Mouse (Mus musculus) cerebral cortex, adult 2 months (tissue): Measurements from ENCODE around the gene 1700003F12Rik.

Experiments used
- WGBS: fragments of 180-500 bp; shearing (Covaris S2); methylation state at CpG from one replicate; pipeline ENCODE4 v1.1.7; 2018; 5-methylcytosine and 5-hydroxymethylcytosine counted together

1700003F12Rik gene

GRCm38 (mm10) chr2:154546711-154547110 is at the start of gene 1700003F12Rik:
Gene 1700003F12Rik, plus strand, starts transcription at chr2:154547085.
- WGBS = 92% methylated on average over 10 of the region's 10 CpGs

GRCm38 (mm10) chr2:154498571-154498970 is 48.3 kb upstream of the 1700003F12Rik start:
- 26% methylated on average over 5 of the region's 5 CpGs for WGBS

GRCm38 (mm10) chr2:154499717-154500247 is 47.1 kb upstream of the 1700003F12Rik start:
- 91% methylated on average over 2 of the region's 2 CpGs for WGBS

- WGBS = 58% methylated on average over 3 of the region's 3 CpGs
These were observed 46.1 kb upstream of the 1700003F12Rik start for GRCm38 (mm10) chr2:154500758-154501157.

GRCm38 (mm10) chr2:154507076-154507475 is 39.8 kb upstream of the 1700003F12Rik start:
- 57% methylated on average over 2 of the region's 2 CpGs for WGBS

- 35% methylated on average over 9 of the region's 9 CpGs for WGBS
These were observed 39.2 kb upstream of the 1700003F12Rik start for GRCm38 (mm10) chr2:154507566-154508283.

GRCm38 (mm10) chr2:154508450-154508849 is 38.4 kb upstream of the 1700003F12Rik start:
- WGBS = 82% methylated on average over 4 of the region's 4 CpGs

GRCm38 (mm10) chr2:154510141-154510540 is 36.7 kb upstream of the 1700003F12Rik start:
- 77% methylated on average over 3 of the region's 3 CpGs for WGBS

- 49% methylated on average over 3 of the region's 3 CpGs for WGBS
These were observed 29.9 kb upstream of the 1700003F12Rik start for GRCm38 (mm10) chr2:154516944-154517343.

GRCm38 (mm10) chr2:154517424-154517823 is 29.5 kb upstream of the 1700003F12Rik start:
- WGBS = 50% methylated on average over 5 of the region's 5 CpGs

- 97% methylated on average over 5 of the region's 5 CpGs for WGBS
These were observed 24.6 kb upstream of the 1700003F12Rik start for GRCm38 (mm10) chr2:154522334-154522733.

GRCm38 (mm10) chr2:154525285-154525684 is 21.6 kb upstream of the 1700003F12Rik start:
- WGBS = 52% methylated on average over 2 of the region's 2 CpGs

GRCm38 (mm10) chr2:154526531-154526930 is 20.4 kb upstream of the 1700003F12Rik start:
- 56% methylated on average over 3 of the region's 3 CpGs for WGBS

- WGBS = 51% methylated on average over 3 of the region's 3 CpGs
These were observed 14.0 kb upstream of the 1700003F12Rik start for GRCm38 (mm10) chr2:154532888-154533287.

GRCm38 (mm10) chr2:154534704-154535270 is 12.1 kb upstream of the 1700003F12Rik start:
- 94% methylated on average over 12 of the region's 12 CpGs for WGBS

GRCm38 (mm10) chr2:154538310-154538709 is 8.6 kb upstream of the 1700003F12Rik start:
- 23% methylated on average over 2 of the region's 2 CpGs for WGBS

- 40% methylated on average over 3 of the region's 3 CpGs for WGBS
These were observed 8.2 kb upstream of the 1700003F12Rik start for GRCm38 (mm10) chr2:154538710-154539109.

- 63% methylated on average over 3 of the region's 3 CpGs for WGBS
These were observed 7.2 kb upstream of the 1700003F12Rik start for GRCm38 (mm10) chr2:154539720-154540119.

GRCm38 (mm10) chr2:154541630-154542029 is 5.3 kb upstream of the 1700003F12Rik start:
- WGBS = 80% methylated on average over 2 of the region's 2 CpGs

GRCm38 (mm10) chr2:154543567-154544347 is 3.1 kb upstream of the 1700003F12Rik start:
- 49% methylated on average over 9 of the region's 9 CpGs for WGBS

GRCm38 (mm10) chr2:154548688-154549087 is 1.8 kb downstream of the 1700003F12Rik start:
- WGBS = 68% methylated on average over 3 of the region's 3 CpGs
